Mouse (Mus musculus) liver, postnatal 0 days (tissue): ENCODE results near the gene Zfp583.

Experiments
- CTCF ChIP-seq: sonication (generic); IDR thresholded peaks from 2 replicates; pipeline ENCODE4 v1.5.1; 2016; ENCODE audit warnings: antibody characterized with exemption, low read depth
- EP300 ChIP-seq: IDR thresholded peaks from 2 replicates; pipeline ENCODE4 v1.6.1; 2016; ENCODE audit warnings: antibody characterized with exemption, low read depth, mild to moderate bottlenecking

GRCm38 (mm10) chr7:6339865-6340264 is 8.8 kb upstream of the Zfp583 start:
- no peak for TF ChIP-seq CTCF
- no peak for TF ChIP-seq EP300
